Mouse (Mus musculus) frontal cortex, postnatal 36 days (tissue): ENCODE data around the gene Rbfox1.

Source experiments
- DNase-seq, 2 experiments: peaks; one replicate each; pipeline ENCODE4 v3.0.0; 2022; ENCODE audit warnings: low spot score in 2 of 2

Rbfox1 gene

GRCm38 (mm10) chr16:7034231-7034630 lies 1149.1 kb downstream of the Rbfox1 start:
- no peak for DNase-seq

GRCm38 (mm10) chr16:7036566-7036965 lies 1151.4 kb downstream of the Rbfox1 start:
- DNase-seq: no peak

GRCm38 (mm10) chr16:7036988-7037387 lies 1151.8 kb downstream of the Rbfox1 start:
- DNase-seq: no peak

- DNase-seq: no peak
Observed at GRCm38 (mm10) chr16:7038639-7039260, 1153.6 kb downstream of the Rbfox1 start.

GRCm38 (mm10) chr16:7039404-7040367 lies 1154.5 kb downstream of the Rbfox1 start:
- DNase-seq: no peak

- DNase-seq: no peak
Observed at GRCm38 (mm10) chr16:7040691-7041090, 1155.5 kb downstream of the Rbfox1 start.

- no peak for DNase-seq
Observed at GRCm38 (mm10) chr16:7047421-7047820, 1162.3 kb downstream of the Rbfox1 start.

GRCm38 (mm10) chr16:7049162-7049971 lies 1164.2 kb downstream of the Rbfox1 start:
- DNase-seq: peak in 1 of 2 experiments; percentile 71

- DNase-seq: no peak
Observed at GRCm38 (mm10) chr16:7050945-7051344, 1165.8 kb downstream of the Rbfox1 start.

- no peak for DNase-seq
Observed at GRCm38 (mm10) chr16:7051991-7052390, 1166.8 kb downstream of the Rbfox1 start.

- no peak for DNase-seq
Observed at GRCm38 (mm10) chr16:7052408-7052807, 1167.3 kb downstream of the Rbfox1 start.

GRCm38 (mm10) chr16:7057789-7058188 lies 1172.6 kb downstream of the Rbfox1 start:
- no peak for DNase-seq

GRCm38 (mm10) chr16:7058556-7058955 lies 1173.4 kb downstream of the Rbfox1 start:
- no peak for DNase-seq

GRCm38 (mm10) chr16:7059596-7059995 lies 1174.4 kb downstream of the Rbfox1 start:
- DNase-seq: no peak

GRCm38 (mm10) chr16:7060864-7061263 lies 1175.7 kb downstream of the Rbfox1 start:
- no peak for DNase-seq

- no peak for DNase-seq
Observed at GRCm38 (mm10) chr16:7062512-7062911, 1177.4 kb downstream of the Rbfox1 start.

GRCm38 (mm10) chr16:7067109-7067508 lies 1182.0 kb downstream of the Rbfox1 start:
- DNase-seq: no peak

GRCm38 (mm10) chr16:7069599-7069998 lies 1184.4 kb downstream of the Rbfox1 start:
- DNase-seq: no peak

GRCm38 (mm10) chr16:7074786-7075185 lies 1189.6 kb downstream of the Rbfox1 start:
- DNase-seq: no peak

GRCm38 (mm10) chr16:7075749-7076148 lies 1190.6 kb downstream of the Rbfox1 start:
- DNase-seq: no peak

- DNase-seq: no peak
Observed at GRCm38 (mm10) chr16:7076305-7076704, 1191.2 kb downstream of the Rbfox1 start.

- DNase-seq: no peak
Observed at GRCm38 (mm10) chr16:7076707-7077106, 1191.6 kb downstream of the Rbfox1 start.
